Mouse (Mus musculus): ENCODE measurements around the gene Csrnp2. TPM values are rescaled to one million over a fixed set of nuclear protein-coding genes. Genes with fewer than 3 reads are reported as not detected.

The Csrnp2 gene
- polyA plus RNA-seq, 1 experiment from 2014 or later = 18.6 TPM

GRCm38 (mm10) chr15:100456356-100456991 lies 38.8 kb downstream of the Csrnp2 start:
- Histone ChIP-seq H3K36me3 (ENCODE audit: control insufficient read depth, insufficient read depth, low read length) (no peaks in the 10 kb centered on the region), H3K4me3 (ENCODE audit: low read length) (no peak overlapping the region), H3K27me3 (ENCODE audit: control insufficient read depth, insufficient read depth, low read length) (no peaks in the 10 kb centered on the region), H3K4me1 (ENCODE audit: control insufficient read depth, insufficient read depth, low read length) (peaks cover 5% of the 10 kb centered on the region; the same call in 1 of the 2 replicates), H3K27ac (ENCODE audit: low read depth, low read length) (no peak overlapping the region), H3K9ac (ENCODE audit: low read depth, low read length) (no peak overlapping the region), H3K4me2 (replicated peaks; ENCODE audit: low read depth, low read length) (no peak overlapping the region), H3K9me3 (ENCODE audit: control insufficient read depth, low read length) (no peaks in the 10 kb centered on the region)
- 65% methylated on average over 7 of the region's 7 CpGs for WGBS
- no peak for ATAC-seq (ENCODE audit: low FRiP score, low TSS enrichment)

- Histone ChIP-seq H3K9me3 (ENCODE audit: control insufficient read depth, low read length) (no peaks in the 10 kb centered on the region), H3K27ac (ENCODE audit: low read depth, low read length) (no peak overlapping the region), H3K4me3 (ENCODE audit: low read length) (no peak overlapping the region), H3K9ac (ENCODE audit: low read depth, low read length) (no peak overlapping the region), H3K4me2 (replicated peaks; ENCODE audit: low read depth, low read length) (no peak overlapping the region), H3K4me1 (ENCODE audit: control insufficient read depth, insufficient read depth, low read length) (no peaks in the 10 kb centered on the region), H3K27me3 (ENCODE audit: control insufficient read depth, insufficient read depth, low read length) (no peaks in the 10 kb centered on the region), H3K36me3 (ENCODE audit: control insufficient read depth, insufficient read depth, low read length) (no peaks in the 10 kb centered on the region)
- WGBS = 84% methylated on average over 11 of the region's 11 CpGs
- ATAC-seq (ENCODE audit: low FRiP score, low TSS enrichment) = no peak
Observed at GRCm38 (mm10) chr15:100452486-100452885, 42.8 kb downstream of the Csrnp2 start.

GRCm38 (mm10) chr15:100451245-100451644 lies 44.0 kb downstream of the Csrnp2 start:
- H3K36me3 ChIP-seq (ENCODE audit: control insufficient read depth, insufficient read depth, low read length) = no peaks in the 10 kb centered on the region
- ATAC-seq (ENCODE audit: low FRiP score, low TSS enrichment) = no peak
- no peak overlapping the region for H3K27ac ChIP-seq (ENCODE audit: low read depth, low read length)
- no peak overlapping the region for H3K4me3 ChIP-seq (ENCODE audit: low read length)
- WGBS = 61% methylated on average over 16 of the region's 16 CpGs
- H3K9ac ChIP-seq (ENCODE audit: low read depth, low read length) = no peak overlapping the region
- H3K4me2 ChIP-seq (replicated peaks; ENCODE audit: low read depth, low read length) = no peak overlapping the region
- no peaks in the 10 kb centered on the region for H3K4me1 ChIP-seq (ENCODE audit: control insufficient read depth, insufficient read depth, low read length)
- H3K27me3 ChIP-seq (ENCODE audit: control insufficient read depth, insufficient read depth, low read length) = no peaks in the 10 kb centered on the region
- H3K9me3 ChIP-seq (ENCODE audit: control insufficient read depth, low read length) = no peaks in the 10 kb centered on the region

- H3K27ac ChIP-seq (ENCODE audit: low read depth, low read length) = no peak overlapping the region
- no peak overlapping the region for H3K4me2 ChIP-seq (replicated peaks; ENCODE audit: low read depth, low read length)
- H3K36me3 ChIP-seq (ENCODE audit: control insufficient read depth, insufficient read depth, low read length) = no peaks in the 10 kb centered on the region
- ATAC-seq (ENCODE audit: low FRiP score, low TSS enrichment) = no peak
- no peaks in the 10 kb centered on the region for H3K27me3 ChIP-seq (ENCODE audit: control insufficient read depth, insufficient read depth, low read length)
- no peaks in the 10 kb centered on the region for H3K9me3 ChIP-seq (ENCODE audit: control insufficient read depth, low read length)
- H3K4me3 ChIP-seq (ENCODE audit: low read length) = no peak overlapping the region
- 78% methylated on average over 3 of the region's 3 CpGs for WGBS
- H3K9ac ChIP-seq (ENCODE audit: low read depth, low read length) = no peak overlapping the region
- H3K4me1 ChIP-seq (ENCODE audit: control insufficient read depth, insufficient read depth, low read length) = no peaks in the 10 kb centered on the region
Observed at GRCm38 (mm10) chr15:100449495-100449894, 45.8 kb downstream of the Csrnp2 start.

- Histone ChIP-seq H3K9ac (ENCODE audit: low read depth, low read length) (no peak overlapping the region), H3K4me2 (replicated peaks; ENCODE audit: low read depth, low read length) (no peak overlapping the region), H3K4me3 (ENCODE audit: low read length) (no peak overlapping the region), H3K9me3 (ENCODE audit: control insufficient read depth, low read length) (no peaks in the 10 kb centered on the region), H3K36me3 (ENCODE audit: control insufficient read depth, insufficient read depth, low read length) (no peaks in the 10 kb centered on the region), H3K4me1 (ENCODE audit: control insufficient read depth, insufficient read depth, low read length) (0 out of 2 replicates have a peak, but pooled peaks cover 6% of the 10 kb centered on the region), H3K27me3 (ENCODE audit: control insufficient read depth, insufficient read depth, low read length) (no peaks in the 10 kb centered on the region), H3K27ac (ENCODE audit: low read depth, low read length) (no peak overlapping the region)
- 79% methylated on average over 4 of the region's 4 CpGs for whole genome bisulfite sequencing
- no peak for ATAC-seq (ENCODE audit: low FRiP score, low TSS enrichment)
Observed at GRCm38 (mm10) chr15:100448572-100448971, 46.7 kb downstream of the Csrnp2 start.

DNA sequence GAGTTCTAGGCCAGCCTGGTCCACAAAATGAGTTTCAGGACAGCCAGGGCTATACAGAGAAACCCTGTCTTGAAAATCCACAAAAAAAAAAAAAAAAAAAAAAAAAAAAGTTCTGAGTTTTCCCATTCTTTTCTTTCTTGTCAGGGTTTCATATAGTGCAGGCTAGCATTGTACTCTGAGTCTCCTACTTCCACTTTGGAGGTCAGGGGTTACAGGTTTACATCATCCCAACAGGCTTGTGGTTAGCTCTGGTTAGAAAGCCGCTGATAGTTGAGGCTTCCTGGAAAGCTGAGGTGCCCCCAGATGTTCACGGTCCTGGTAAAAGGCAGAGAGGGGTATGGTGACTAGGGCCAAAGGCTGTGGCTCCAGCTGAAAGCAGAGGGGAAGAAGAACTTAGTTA lies 48.4 kb downstream of the Csrnp2 start:
- Histone ChIP-seq H3K4me2 (replicated peaks; ENCODE audit: low read depth, low read length) (no peak overlapping the region), H3K27me3 (ENCODE audit: control insufficient read depth, insufficient read depth, low read length) (no peaks in the 10 kb centered on the region), H3K36me3 (ENCODE audit: control insufficient read depth, insufficient read depth, low read length) (no peaks in the 10 kb centered on the region), H3K9ac (ENCODE audit: low read depth, low read length) (no peak overlapping the region), H3K9me3 (ENCODE audit: control insufficient read depth, low read length) (no peaks in the 10 kb centered on the region), H3K27ac (ENCODE audit: low read depth, low read length) (no peak overlapping the region), H3K4me1 (ENCODE audit: control insufficient read depth, insufficient read depth, low read length) (0 out of 2 replicates have a peak, but pooled peaks cover 6% of the 10 kb centered on the region), H3K4me3 (ENCODE audit: low read length) (no peak overlapping the region)
- 75% methylated on average over 2 of the region's 2 CpGs for WGBS
- ATAC-seq (ENCODE audit: low FRiP score, low TSS enrichment) = no peak

GRCm38 (mm10) chr15:100443126-100443922 lies 52.0 kb downstream of the Csrnp2 start:
- H3K9me3 ChIP-seq (ENCODE audit: control insufficient read depth, low read length) = no peaks in the 10 kb centered on the region
- H3K27ac ChIP-seq (ENCODE audit: low read depth, low read length) = peak overlapping the region; percentile 79; the same call in 1 of the 2 replicates

DNA sequence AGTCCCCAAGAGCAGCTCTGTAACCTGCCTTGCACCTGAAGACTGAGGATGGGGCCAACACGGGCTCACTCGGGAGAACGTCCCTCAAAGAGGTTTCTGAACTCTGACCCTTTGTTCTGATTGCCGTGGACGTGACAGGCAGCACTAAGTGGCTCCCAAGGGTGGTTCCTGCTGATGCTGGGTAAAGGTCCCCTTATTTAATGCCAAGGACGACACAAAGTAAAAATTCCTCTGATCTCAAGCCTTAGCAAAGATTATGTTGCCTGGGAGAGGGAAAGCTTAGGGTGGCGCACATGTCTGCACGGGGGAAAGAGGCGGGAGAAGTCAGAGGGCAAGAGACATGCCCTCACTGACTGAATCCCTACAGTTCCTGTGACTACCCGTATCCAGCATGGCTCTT lies 58.8 kb downstream of the Csrnp2 start:
- 65% methylated on average over 10 of the region's 10 CpGs for WGBS
- Histone ChIP-seq H3K27me3 (ENCODE audit: control insufficient read depth, insufficient read depth, low read length) (no peaks in the 10 kb centered on the region), H3K9me3 (ENCODE audit: control insufficient read depth, low read length) (no peaks in the 10 kb centered on the region), H3K36me3 (ENCODE audit: control insufficient read depth, insufficient read depth, low read length) (no peaks in the 10 kb centered on the region), H3K4me2 (replicated peaks; ENCODE audit: low read depth, low read length) (no peak overlapping the region), H3K27ac (ENCODE audit: low read depth, low read length) (no peak overlapping the region), H3K9ac (ENCODE audit: low read depth, low read length) (no peak overlapping the region), H3K4me3 (ENCODE audit: low read length) (no peak overlapping the region), H3K4me1 (ENCODE audit: control insufficient read depth, insufficient read depth, low read length) (no peaks in the 10 kb centered on the region)
- ATAC-seq (ENCODE audit: low FRiP score, low TSS enrichment) = no peak

More at GRCm38 (mm10) chr15:100443126-100443922, 52.0 kb downstream of the Csrnp2 start:
- Histone ChIP-seq H3K4me3 (ENCODE audit: low read length) (peak overlapping the region; percentile 43), H3K4me1 (ENCODE audit: control insufficient read depth, insufficient read depth, low read length) (0 out of 2 replicates have a peak, but pooled peaks cover 6% of the 10 kb centered on the region), H3K27me3 (ENCODE audit: control insufficient read depth, insufficient read depth, low read length) (no peaks in the 10 kb centered on the region), H3K36me3 (ENCODE audit: control insufficient read depth, insufficient read depth, low read length) (no peaks in the 10 kb centered on the region), H3K9ac (ENCODE audit: low read depth, low read length) (peak overlapping the region; percentile 52), H3K4me2 (replicated peaks; ENCODE audit: low read depth, low read length) (peak overlapping the region; percentile 73)
- 6% methylated on average over 20 of the region's 31 CpGs for WGBS
- peak; percentile 97 for ATAC-seq (ENCODE audit: low FRiP score, low TSS enrichment)

- Histone ChIP-seq H3K27me3 (ENCODE audit: control insufficient read depth, insufficient read depth, low read length) (no peaks in the 10 kb centered on the region), H3K9ac (ENCODE audit: low read depth, low read length) (no peak overlapping the region), H3K4me2 (replicated peaks; ENCODE audit: low read depth, low read length) (no peak overlapping the region), H3K36me3 (ENCODE audit: control insufficient read depth, insufficient read depth, low read length) (no peaks in the 10 kb centered on the region), H3K4me1 (ENCODE audit: control insufficient read depth, insufficient read depth, low read length) (no peaks in the 10 kb centered on the region), H3K9me3 (ENCODE audit: control insufficient read depth, low read length) (no peaks in the 10 kb centered on the region), H3K27ac (ENCODE audit: low read depth, low read length) (no peak overlapping the region), H3K4me3 (ENCODE audit: low read length) (no peak overlapping the region)
- 82% methylated on average over 4 of the region's 4 CpGs for WGBS
- ATAC-seq (ENCODE audit: low FRiP score, low TSS enrichment) = no peak
Observed at GRCm38 (mm10) chr15:100436112-100436511, 59.2 kb downstream of the Csrnp2 start.
